Mouse (Mus musculus): ENCODE measurements around the gene Stxbp4. TPM values are rescaled to one million over a fixed set of nuclear protein-coding genes. Genes with fewer than 3 reads are reported as not detected.

Stxbp4 gene
- polyA plus RNA-seq, 1 experiment from 2014 or later: 12.0 TPM

DNA sequence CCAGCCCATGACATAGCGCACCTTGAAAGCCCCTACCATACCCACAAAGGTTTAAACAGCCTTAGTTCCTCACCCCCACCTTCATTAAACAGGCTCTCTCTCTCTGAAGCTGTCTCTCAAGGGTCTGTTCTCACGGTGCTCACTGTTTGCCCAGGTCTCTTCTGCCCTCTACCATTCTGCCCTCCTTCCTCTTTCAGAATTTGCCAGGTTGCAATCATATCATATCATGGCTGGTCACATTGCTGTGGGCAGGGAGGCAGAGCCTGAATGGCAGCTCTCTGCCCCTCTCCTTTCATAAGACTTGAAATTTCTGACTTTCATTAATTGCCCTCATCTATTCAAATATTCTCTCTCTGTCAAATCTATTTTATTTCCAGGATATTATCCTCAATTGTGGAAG, 195.4 kb downstream of the Stxbp4 start:
- H3K4me2 ChIP-seq: no peak overlapping the region
- no peak overlapping the region for H3K9ac ChIP-seq
- no peak for ATAC-seq (ENCODE audit: extremely low read depth, insufficient number of reproducible peaks, low FRiP score, low TSS enrichment)
- no peaks in the 10 kb centered on the region for H3K27me3 ChIP-seq (replicated peaks)
- no peak overlapping the region for H3K4me3 ChIP-seq
- no peaks in the 10 kb centered on the region for H3K36me3 ChIP-seq
- no peaks in the 10 kb centered on the region for H3K4me1 ChIP-seq
- WGBS: 69% methylated on average over 2 of the region's 2 CpGs
- no peak overlapping the region for H3K27ac ChIP-seq (replicated peaks)
- no peaks in the 10 kb centered on the region for H3K9me3 ChIP-seq

DNA sequence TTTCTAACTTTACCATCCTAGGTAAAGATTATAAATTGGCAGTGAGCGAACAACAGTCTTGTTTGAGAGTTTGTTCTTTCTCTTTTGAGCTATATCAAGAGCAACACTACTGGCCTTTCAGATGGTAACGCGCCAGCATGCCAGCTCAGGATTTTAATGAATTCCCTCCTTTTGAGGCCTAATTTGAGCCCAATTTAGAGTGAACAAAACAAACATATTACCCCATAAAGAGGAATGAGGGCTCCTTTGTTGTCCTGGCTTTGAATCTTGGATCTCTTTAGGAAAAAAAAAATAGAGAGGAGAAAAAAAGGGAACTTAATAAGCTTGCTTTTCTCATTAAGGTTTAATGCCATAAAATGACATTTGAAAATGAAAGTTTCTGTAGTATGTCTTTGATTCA, 197.0 kb downstream of the Stxbp4 start:
- Histone ChIP-seq H3K27me3 (replicated peaks) (no peaks in the 10 kb centered on the region), H3K4me2 (no peak overlapping the region), H3K27ac (replicated peaks) (no peak overlapping the region), H3K36me3 (no peaks in the 10 kb centered on the region), H3K9me3 (no peaks in the 10 kb centered on the region), H3K4me1 (no peaks in the 10 kb centered on the region), H3K4me3 (no peak overlapping the region), H3K9ac (no peak overlapping the region)
- 82% methylated on average over 3 of the region's 3 CpGs for WGBS
- ATAC-seq (ENCODE audit: extremely low read depth, insufficient number of reproducible peaks, low FRiP score, low TSS enrichment): no peak

DNA sequence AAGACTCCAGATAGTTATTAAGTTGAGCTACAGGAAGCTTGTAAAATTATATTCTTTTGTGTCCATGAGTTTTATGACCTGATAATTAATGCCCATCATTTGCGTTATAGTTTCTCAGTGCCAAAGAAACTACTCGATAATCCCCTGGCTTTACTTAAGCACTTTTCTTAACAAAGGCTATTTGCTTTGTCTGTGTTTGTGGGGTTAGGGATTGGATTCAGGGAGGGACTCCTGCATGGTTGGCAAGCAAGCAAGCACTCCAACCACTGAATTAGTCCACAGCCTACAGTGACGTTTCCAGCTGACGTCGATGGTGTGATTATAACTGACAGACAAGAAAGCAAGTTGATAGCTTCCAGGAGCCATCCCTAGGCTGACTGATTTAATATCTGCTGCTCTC, 199.1 kb downstream of the Stxbp4 start:
- no peak overlapping the region for H3K4me3 ChIP-seq
- no peak overlapping the region for H3K9ac ChIP-seq
- H3K27me3 ChIP-seq (replicated peaks): no peaks in the 10 kb centered on the region
- no peaks in the 10 kb centered on the region for H3K36me3 ChIP-seq
- H3K9me3 ChIP-seq: no peaks in the 10 kb centered on the region
- no peak overlapping the region for H3K27ac ChIP-seq (replicated peaks)
- WGBS: 68% methylated on average over 5 of the region's 5 CpGs
- H3K4me2 ChIP-seq: no peak overlapping the region
- no peak for ATAC-seq (ENCODE audit: extremely low read depth, insufficient number of reproducible peaks, low FRiP score, low TSS enrichment)
- no peaks in the 10 kb centered on the region for H3K4me1 ChIP-seq

Other genes starting within 250 kb of the Stxbp4 start
- 3.0 and 3.3 TPM in 2 replicates for gene Hlf, start 247.2 kb downstream of the Stxbp4 start, polyA plus RNA-seq (2015; fragmentation: Nextera tagmentation; extraction: Ambion mirVana)
- 33.5 and 37.1 TPM in 2 replicates for gene Cox11, start 89 bp upstream of the Stxbp4 start, polyA plus RNA-seq (2015; fragmentation: Nextera tagmentation; extraction: Ambion mirVana)
- gene Tom1l1, start 50.3 kb upstream of the Stxbp4 start, polyA plus RNA-seq (2015; fragmentation: Nextera tagmentation; extraction: Ambion mirVana): 29.3 and 37.8 TPM in 2 replicates

Measured in heart, embryonic 13.5 days (tissue).